Mouse (Mus musculus): ENCODE measurements around the gene Rrnad1. TPM values are rescaled to one million over a fixed set of nuclear protein-coding genes. Genes with fewer than 3 reads are reported as not detected.

Rrnad1 gene
- total and polyA plus RNA-seq, 3 experiments, result 10.9 to 21.1 TPM; not detected in 1

DNA sequence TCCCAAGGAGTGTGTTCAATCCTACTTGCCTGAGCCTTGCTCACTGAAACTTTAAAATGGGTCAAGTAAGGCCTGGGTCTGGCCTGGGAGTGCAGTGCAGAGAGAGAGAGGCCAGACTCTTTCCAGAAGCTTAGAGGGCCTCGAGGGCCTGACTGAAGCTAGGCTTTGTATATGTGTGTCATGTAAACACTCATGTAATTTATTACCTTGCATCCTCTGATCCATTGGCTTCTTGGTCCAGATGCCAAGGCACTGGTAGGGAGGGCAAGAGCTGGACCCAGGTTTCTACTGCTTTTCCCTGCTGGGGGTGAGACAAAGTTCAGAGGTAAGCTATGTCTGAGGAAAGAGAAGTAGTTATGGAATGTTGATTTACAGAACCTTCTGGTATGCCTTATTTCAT, 22.6 kb downstream of the Rrnad1 start:
- peaks cover 69% of the 10 kb centered on the region for H3K79me2 ChIP-seq (ENCODE audit: control insufficient read depth, insufficient read depth, low read length, poor library complexity)
- peaks cover 8 to 50% of the 10 kb centered on the region in 2 experiments for H3K36me3 ChIP-seq (ENCODE audit: control insufficient read depth in 1 of 2, insufficient read depth in 2 of 2, low read length in 2 of 2)
- no peaks in the 10 kb centered on the region for H3K27me3 ChIP-seq (ENCODE audit: control insufficient read depth in 1 of 2, insufficient read depth in 2 of 2, low read length in 2 of 2)

DNA sequence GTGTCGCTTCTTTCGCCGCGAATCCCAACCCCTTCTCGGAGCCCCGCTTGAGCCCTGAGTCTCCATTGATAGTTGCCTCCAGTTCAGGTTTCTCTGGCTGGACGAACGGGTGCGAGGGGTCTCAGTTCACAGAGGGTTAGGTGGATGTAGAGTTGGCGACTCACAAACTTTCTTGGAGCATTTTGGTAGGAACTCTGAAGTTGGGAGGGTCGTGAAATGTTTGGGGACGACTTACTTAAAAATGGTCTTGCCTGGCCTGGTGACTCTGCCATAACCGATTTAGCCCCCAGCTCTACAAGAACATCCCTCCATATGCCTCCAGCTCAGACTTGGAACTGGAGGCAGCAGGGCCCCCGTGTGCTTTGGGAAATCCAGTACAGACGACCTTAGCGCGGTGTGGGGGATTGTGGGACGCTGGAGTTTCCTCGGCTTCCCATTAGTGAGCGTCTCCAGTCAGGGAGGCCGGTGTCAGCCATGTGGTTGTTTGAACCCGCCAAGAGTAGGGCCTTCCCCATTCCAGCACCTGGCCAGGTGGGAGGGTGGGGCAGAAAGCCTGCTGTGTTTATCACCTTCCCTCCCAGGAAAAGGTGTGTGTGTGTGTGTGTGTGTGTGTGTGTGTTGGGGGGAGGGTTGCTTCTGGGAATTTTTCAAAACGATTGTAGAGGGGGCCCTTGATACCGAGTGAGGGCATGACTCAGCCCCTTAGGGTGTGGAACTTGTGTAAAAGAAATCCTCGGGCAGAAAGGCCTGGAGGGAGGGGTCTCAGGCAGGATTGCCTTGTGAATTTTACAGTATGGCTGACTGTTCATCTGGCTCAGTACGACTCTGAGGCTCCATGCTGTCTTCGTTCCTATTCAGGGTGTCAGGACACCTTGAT, 23.3 kb downstream of the Rrnad1 start:
- peak overlapping the region; percentile 82 to 99 for H3K4me3 ChIP-seq (ENCODE audit: control insufficient read depth in 1 of 2, insufficient read depth in 1 of 2, low read depth in 2 of 2, low read length in 2 of 2)
- H3K9me3 ChIP-seq (replicated peaks; ENCODE audit: insufficient read depth, low read length), result no peaks in the 10 kb centered on the region
- peaks cover 64% of the 10 kb centered on the region for H3K79me2 ChIP-seq (ENCODE audit: control insufficient read depth, insufficient read depth, low read length, poor library complexity)
- peaks cover 5 to 46% of the 10 kb centered on the region in 2 experiments; a peak in 3 of 4 replicates for H3K36me3 ChIP-seq (ENCODE audit: control insufficient read depth in 1 of 2, insufficient read depth in 2 of 2, low read length in 2 of 2)
- peaks cover 0 to 34% of the 10 kb centered on the region in 2 experiments; a peak in 3 of 4 replicates for H3K4me1 ChIP-seq (ENCODE audit: control insufficient read depth in 1 of 2, insufficient read depth in 2 of 2, low read length in 2 of 2)
- DNase-seq (ENCODE audit: low read depth, low spot score), result peak; percentile 71
- H3K9ac ChIP-seq (ENCODE audit: control insufficient read depth, low read depth, low read length, poor library complexity, severe bottlenecking), result peak overlapping the region; percentile 97
- H3K27ac ChIP-seq (ENCODE audit: control insufficient read depth, low read depth, low read length), result peak overlapping the region; percentile 85
- H3K27me3 ChIP-seq (ENCODE audit: control insufficient read depth in 1 of 2, insufficient read depth in 2 of 2, low read length in 2 of 2), result no peaks in the 10 kb centered on the region
- no peak for TF ChIP-seq ZNF384 (IDR thresholded peaks at IDR 0.05; ENCODE audit: low read depth, low read length)
- TF ChIP-seq TCF12 (IDR thresholded peaks at IDR 0.05; ENCODE audit: low read depth, low read length), result no peak
- TF ChIP-seq HCFC1 (IDR thresholded peaks at IDR 0.05; ENCODE audit: low read depth, low read length), result peak; percentile 22; the same call in 1 of the 2 replicates
- TF ChIP-seq RAD21 (IDR thresholded peaks at IDR 0.05; ENCODE audit: low read depth, low read length), result no peak
- no peak for TF ChIP-seq E2F4 (IDR thresholded peaks at IDR 0.05; ENCODE audit: borderline replicate concordance, low read depth, low read length)
- TF ChIP-seq MYB (IDR thresholded peaks at IDR 0.05; ENCODE audit: low read depth, low read length), result no peak
- TF ChIP-seq KAT2A (conservative IDR thresholded peaks at IDR 0.05; ENCODE audit: low read depth, low read length), result 0 out of 2 replicates have a peak, but pooled peaks have one; percentile 10
- no peak for TF ChIP-seq ELF1 (IDR thresholded peaks at IDR 0.05; ENCODE audit: low read depth, low read length)
- peak; percentile 66; the same call in 1 of the 2 replicates for TF ChIP-seq MAZ (IDR thresholded peaks at IDR 0.05; ENCODE audit: low read depth, low read length)
- TF ChIP-seq NELFE (IDR thresholded peaks at IDR 0.05; ENCODE audit: low read depth, low read length), result peak; percentile 46
- peak; percentile 89 for TF ChIP-seq MXI1 (IDR thresholded peaks at IDR 0.05; ENCODE audit: low read depth, low read length)
- no peak for TF ChIP-seq MAFK (IDR thresholded peaks at IDR 0.05; ENCODE audit: borderline replicate concordance, low read depth, low read length)
- TF ChIP-seq ZMIZ1 (IDR thresholded peaks at IDR 0.05; ENCODE audit: low read depth, low read length), result no peak
- no peak for TF ChIP-seq UBTF (IDR thresholded peaks at IDR 0.05; ENCODE audit: borderline replicate concordance, insufficient read depth, low read depth, low read length)
- no peak for TF ChIP-seq POLR2AphosphoS2 (IDR thresholded peaks at IDR 0.05; ENCODE audit: low read length)
- peak; percentile 82 for TF ChIP-seq MYC (IDR thresholded peaks at IDR 0.05; ENCODE audit: low read depth, low read length)
- TF ChIP-seq GATA1 (IDR thresholded peaks at IDR 0.05; ENCODE audit: low read depth, low read length), result no peak
- no peak for TF ChIP-seq TAL1 (IDR thresholded peaks at IDR 0.05; ENCODE audit: low read length)
- TF ChIP-seq MEF2A (IDR thresholded peaks at IDR 0.05; ENCODE audit: extremely low read depth, insufficient replicate concordance, low read depth, low read length, poor library complexity, severe bottlenecking), result no peak
- TF ChIP-seq USF1 (IDR thresholded peaks at IDR 0.05; ENCODE audit: low read depth, low read length), result no peak
- TF ChIP-seq USF2 (IDR thresholded peaks at IDR 0.05; ENCODE audit: borderline replicate concordance in 1 of 2, insufficient read depth in 1 of 2, low read depth in 1 of 2, low read length in 2 of 2), result no peak
- no peak for TF ChIP-seq ZC3H11A (IDR thresholded peaks at IDR 0.05; ENCODE audit: low read depth, low read length)
- peak; percentile 62; the same call in 1 of the 2 replicates for TF ChIP-seq TBP (IDR thresholded peaks at IDR 0.05; ENCODE audit: low read depth, low read length)
- no peak for TF ChIP-seq POLR2AphosphoS5 (IDR thresholded peaks at IDR 0.05; ENCODE audit: borderline replicate concordance, low read depth, low read length)
- no peak for TF ChIP-seq BHLHE40 (IDR thresholded peaks at IDR 0.05; ENCODE audit: borderline replicate concordance, low read depth, low read length)
- no peak for TF ChIP-seq NRF1 (IDR thresholded peaks at IDR 0.05; ENCODE audit: insufficient read depth, low read depth, low read length, poor library complexity, severe bottlenecking)
- TF ChIP-seq RCOR1 (IDR thresholded peaks at IDR 0.05; ENCODE audit: low read depth, low read length), result no peak
- peak; percentile 83 for TF ChIP-seq SIN3A (IDR thresholded peaks at IDR 0.05; ENCODE audit: low read length)

More for the DNA sequence above, 22.6 kb downstream of the Rrnad1 start:
- Histone ChIP-seq H3K4me1 (ENCODE audit: control insufficient read depth in 1 of 2, insufficient read depth in 2 of 2, low read length in 2 of 2) (peaks cover 0 to 37% of the 10 kb centered on the region in 2 experiments; a peak in 3 of 4 replicates), H3K9me3 (replicated peaks; ENCODE audit: insufficient read depth, low read length) (no peaks in the 10 kb centered on the region), H3K9ac (ENCODE audit: control insufficient read depth, low read depth, low read length, poor library complexity, severe bottlenecking) (peak overlapping the region; percentile 97), H3K27ac (ENCODE audit: control insufficient read depth, low read depth, low read length) (peak overlapping the region; percentile 85), H3K4me3 (ENCODE audit: control insufficient read depth in 1 of 2, insufficient read depth in 1 of 2, low read depth in 2 of 2, low read length in 2 of 2) (peak overlapping the region; percentile 82 to 99)
- no peak for DNase-seq (ENCODE audit: low read depth, low spot score)
- no peak for TF ChIP-seq MYC (IDR thresholded peaks at IDR 0.05; ENCODE audit: low read depth, low read length)
- TF ChIP-seq HCFC1 (IDR thresholded peaks at IDR 0.05; ENCODE audit: low read depth, low read length), result no peak
